Mouse (Mus musculus) megakaryocyte progenitor cell, adult 5-6 weeks (primary cell): ENCODE measurements around the gene Gm10058. TPM values are rescaled to one million over a fixed set of nuclear protein-coding genes. Genes with fewer than 3 reads are reported as not detected.
"Not testable (repeated sequence)": the region's sequence is repeated elsewhere in the genome, so short reads cannot be mapped to it uniquely, and the experiment has no call there.

Source experiments
- ATAC-seq: replicated peaks from 2 replicates; pipeline ENCODE4 v1.8.0; 2016; ENCODE audit warnings: mild to moderate bottlenecking, moderate TSS enrichment, inconsistent platforms; ENCODE audit not compliant: poor library complexity
- total RNA-seq, 2 experiments: library from RNA; stranded (forward) in 1 of 2; stranded (reverse) in 1 of 2; fragments of 157-497, 149-512 nt in 1 of 2; fragments of 200-1000 nt in 1 of 2; gene quantifications; 2 replicates each; pipeline versions ENCODE4 v1.2.3 to v1.2.4; 2015 to 2017

Gene Gm10058
- total RNA-seq (2015) (not detected in 2 replicates), total RNA-seq (2017) (not detected in 2 replicates)

- ATAC-seq = not testable (repeated sequence)
These were observed at the start of gene Gm10058 for GRCm38 (mm10) chrX:27946785-27947184. Gene Gm10058, minus strand, starts transcription at chrX:27946885.
